Mouse (Mus musculus): ENCODE data around the gene Atf6.

DNA sequence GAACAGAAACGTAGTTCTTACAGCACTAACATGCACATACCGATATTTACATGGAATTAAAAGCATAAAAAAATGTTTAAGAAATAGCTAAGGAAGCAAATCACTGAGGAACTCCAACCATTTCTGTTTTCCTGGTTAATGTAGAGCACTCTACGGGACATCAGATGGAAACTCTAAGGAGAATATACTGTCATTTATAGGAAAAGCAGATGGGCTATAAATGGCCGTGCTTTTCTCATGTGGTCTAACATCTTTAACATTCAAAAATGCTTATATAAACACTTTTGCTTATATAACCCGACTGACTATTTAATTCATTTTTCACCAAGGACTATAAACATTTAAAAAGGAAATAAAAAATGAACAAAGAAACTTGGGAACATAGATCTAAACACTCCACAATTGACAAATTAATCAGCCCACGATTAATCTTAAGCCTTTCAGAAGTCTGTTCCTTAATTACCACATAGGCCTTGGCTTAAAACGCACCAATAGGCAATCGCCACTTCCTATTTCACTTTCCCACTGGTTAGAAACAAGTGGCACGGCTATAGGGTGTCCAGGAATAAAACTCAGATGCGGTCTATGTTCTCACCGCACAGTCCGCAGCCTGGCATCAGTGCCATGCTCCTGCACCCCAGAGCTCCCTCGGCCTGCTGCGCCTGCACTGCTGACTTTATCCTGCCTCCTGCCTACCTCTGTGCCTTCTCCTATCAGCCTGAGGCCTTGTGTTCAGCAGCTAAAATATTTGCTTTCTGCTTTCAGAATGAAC lies 80.8 kb downstream of the Atf6 start:
- TF ChIP-seq ZC3H11A (IDR thresholded peaks at IDR 0.05; ENCODE audit: borderline replicate concordance, low read depth, low read length) (no peak), ZNF384 (IDR thresholded peaks at IDR 0.05; ENCODE audit: low read depth, low read length) (no peak), HCFC1 (IDR thresholded peaks at IDR 0.05; ENCODE audit: borderline replicate concordance, insufficient read depth, low read length) (no peak)
